Mouse (Mus musculus) embryonic facial prominence, embryonic 12.5 days (tissue): ENCODE data around the gene Poc1a. TPM values are rescaled to one million over a fixed set of nuclear protein-coding genes. Genes with fewer than 3 reads are reported as not detected.

Experiments used
- ATAC-seq: fragments of 200-750 bp; cut with Nextera tagmentation; 2 replicates; pipeline ENCODE4 v1.8.0; 2017; ENCODE audit not compliant: insufficient number of reproducible peaks, insufficient read depth, low FRiP score, low TSS enrichment
- H3K27ac ChIP-seq: fragments of 300-500 bp; sonication (generic); 2 replicates; pipeline ENCODE4 v1.5.1; 2016; ENCODE audit warnings: mild to moderate bottlenecking
- H3K27me3 ChIP-seq: fragments of 300-500 bp; sonication (generic); 2 replicates; pipeline ENCODE4 v1.6.1; 2016; ENCODE audit warnings: mild to moderate bottlenecking, moderate library complexity
- H3K36me3 ChIP-seq: fragments of 300-500 bp; sonication (generic); 2 replicates; pipeline ENCODE4 v1.6.1; 2016; ENCODE audit warnings: mild to moderate bottlenecking
- H3K4me1 ChIP-seq: fragments of 300-500 bp; sonication (generic); 2 replicates; pipeline ENCODE4 v1.6.1; 2016
- H3K4me2 ChIP-seq: fragments of 300-500 bp; sonication (generic); replicated peaks from 2 replicates; pipeline ENCODE4 v1.6.1; 2016; ENCODE audit warnings: mild to moderate bottlenecking, moderate library complexity
- H3K4me3 ChIP-seq: fragments of 300-500 bp; sonication (generic); 2 replicates; pipeline ENCODE4 v1.5.1; 2016; ENCODE audit warnings: mild to moderate bottlenecking
- H3K9ac ChIP-seq: fragments of 300-500 bp; sonication (generic); 2 replicates; pipeline ENCODE4 v1.6.1; 2016; ENCODE audit warnings: mild to moderate bottlenecking, moderate library complexity
- H3K9me3 ChIP-seq: fragments of 300-500 bp; sonication (generic); 2 replicates; pipeline ENCODE4 v1.6.1; 2016; ENCODE audit warnings: mild to moderate bottlenecking, moderate library complexity
- WGBS: fragments of 180-500 bp; shearing (Covaris S2); methylation state at CpG from one replicate; pipeline ENCODE4 v1.1.7; 2016; 5-methylcytosine and 5-hydroxymethylcytosine counted together
- polyA plus RNA-seq: library from polyadenylated mRNA; unstranded; fragments of >200 nt; fragmentation: Nextera tagmentation; extraction: Ambion mirVana; gene quantifications from 2 replicates; pipeline ENCODE4 v1.2.1, GENCODE M21; 2016

Gene Poc1a
- polyA plus RNA-seq, 1 experiment from 2014 or later, result 27.9 TPM

- no peaks in the 10 kb centered on the region for H3K9me3 ChIP-seq
- H3K36me3 ChIP-seq, result no peaks in the 10 kb centered on the region
- no peak for ATAC-seq
- no peak overlapping the region for H3K4me3 ChIP-seq
- WGBS, result 59% methylated on average over 2 of the region's 2 CpGs
- H3K4me1 ChIP-seq, result no peaks in the 10 kb centered on the region
- H3K27ac ChIP-seq, result no peak overlapping the region
- no peak overlapping the region for H3K4me2 ChIP-seq
- H3K9ac ChIP-seq, result no peak overlapping the region
- no peaks in the 10 kb centered on the region for H3K27me3 ChIP-seq
Observed at GRCm38 (mm10) chr9:106266936-106267657, 13.8 kb upstream of the Poc1a start.

GRCm38 (mm10) chr9:106268421-106268820, 12.4 kb upstream of the Poc1a start:
- Histone ChIP-seq H3K4me2 (no peak overlapping the region), H3K9ac (no peak overlapping the region)
- WGBS, result 51% methylated on average over 4 of the region's 4 CpGs

GRCm38 (mm10) chr9:106269076-106269788, 11.6 kb upstream of the Poc1a start:
- Histone ChIP-seq H3K4me2 (no peak overlapping the region), H3K27me3 (no peaks in the 10 kb centered on the region), H3K9me3 (no peaks in the 10 kb centered on the region), H3K9ac (no peak overlapping the region), H3K27ac (no peak overlapping the region), H3K4me1 (no peaks in the 10 kb centered on the region), H3K36me3 (no peaks in the 10 kb centered on the region), H3K4me3 (no peak overlapping the region)
- ATAC-seq, result no peak
- WGBS, result 67% methylated on average over 9 of the region's 9 CpGs

More at GRCm38 (mm10) chr9:106268421-106268820, 12.4 kb upstream of the Poc1a start:
- no peak overlapping the region for H3K27ac ChIP-seq
- H3K36me3 ChIP-seq, result no peaks in the 10 kb centered on the region
- H3K4me1 ChIP-seq, result no peaks in the 10 kb centered on the region
- no peaks in the 10 kb centered on the region for H3K9me3 ChIP-seq
- H3K4me3 ChIP-seq, result no peak overlapping the region
- no peak for ATAC-seq
- H3K27me3 ChIP-seq, result no peaks in the 10 kb centered on the region

- Histone ChIP-seq H3K9ac (no peak overlapping the region), H3K36me3 (no peaks in the 10 kb centered on the region), H3K4me2 (no peak overlapping the region), H3K9me3 (no peaks in the 10 kb centered on the region), H3K4me3 (no peak overlapping the region), H3K4me1 (no peaks in the 10 kb centered on the region), H3K27ac (no peak overlapping the region), H3K27me3 (no peaks in the 10 kb centered on the region)
- ATAC-seq, result no peak
- WGBS, result 51% methylated on average over 2 of the region's 2 CpGs
Observed at GRCm38 (mm10) chr9:106269879-106270278, 11.0 kb upstream of the Poc1a start.

- Histone ChIP-seq H3K9me3 (no peaks in the 10 kb centered on the region), H3K4me1 (no peaks in the 10 kb centered on the region), H3K9ac (no peak overlapping the region), H3K4me3 (no peak overlapping the region), H3K27me3 (no peaks in the 10 kb centered on the region), H3K27ac (no peak overlapping the region), H3K4me2 (no peak overlapping the region), H3K36me3 (no peaks in the 10 kb centered on the region)
- 66% methylated on average over 4 of the region's 4 CpGs for WGBS
- no peak for ATAC-seq
Observed at GRCm38 (mm10) chr9:106270656-106271055, 10.2 kb upstream of the Poc1a start.

- H3K4me3 ChIP-seq, result no peak overlapping the region
- H3K4me2 ChIP-seq, result no peak overlapping the region
- no peak overlapping the region for H3K9ac ChIP-seq
- ATAC-seq, result no peak
- H3K9me3 ChIP-seq, result no peaks in the 10 kb centered on the region
- H3K36me3 ChIP-seq, result no peaks in the 10 kb centered on the region
- no peaks in the 10 kb centered on the region for H3K27me3 ChIP-seq
- H3K4me1 ChIP-seq, result no peaks in the 10 kb centered on the region
- H3K27ac ChIP-seq, result no peak overlapping the region
- WGBS, result 91% methylated on average over 1 of the region's 1 CpGs
Observed at GRCm38 (mm10) chr9:106272288-106272687, 8.6 kb upstream of the Poc1a start.

GRCm38 (mm10) chr9:106273276-106273675, 7.6 kb upstream of the Poc1a start:
- no peaks in the 10 kb centered on the region for H3K36me3 ChIP-seq
- WGBS, result 90% methylated on average over 12 of the region's 12 CpGs
- H3K27me3 ChIP-seq, result no peaks in the 10 kb centered on the region
- no peaks in the 10 kb centered on the region for H3K4me1 ChIP-seq
- no peak for ATAC-seq
- no peaks in the 10 kb centered on the region for H3K9me3 ChIP-seq
- no peak overlapping the region for H3K9ac ChIP-seq
- no peak overlapping the region for H3K4me2 ChIP-seq
- H3K27ac ChIP-seq, result no peak overlapping the region
- no peak overlapping the region for H3K4me3 ChIP-seq

GRCm38 (mm10) chr9:106273791-106274190, 7.1 kb upstream of the Poc1a start:
- no peaks in the 10 kb centered on the region for H3K9me3 ChIP-seq
- no peak overlapping the region for H3K4me2 ChIP-seq
- 60% methylated on average over 4 of the region's 4 CpGs for WGBS
- no peak overlapping the region for H3K27ac ChIP-seq
- H3K27me3 ChIP-seq, result no peaks in the 10 kb centered on the region
- no peak overlapping the region for H3K4me3 ChIP-seq
- H3K36me3 ChIP-seq, result no peaks in the 10 kb centered on the region
- no peaks in the 10 kb centered on the region for H3K4me1 ChIP-seq
- no peak overlapping the region for H3K9ac ChIP-seq
- no peak for ATAC-seq

- Histone ChIP-seq H3K4me2 (no peak overlapping the region), H3K27me3 (no peaks in the 10 kb centered on the region), H3K4me1 (no peaks in the 10 kb centered on the region), H3K9ac (no peak overlapping the region), H3K36me3 (no peaks in the 10 kb centered on the region), H3K27ac (no peak overlapping the region), H3K9me3 (no peaks in the 10 kb centered on the region), H3K4me3 (no peak overlapping the region)
- no peak for ATAC-seq
- 74% methylated on average over 8 of the region's 8 CpGs for WGBS
Observed at GRCm38 (mm10) chr9:106274652-106275180, 6.1 kb upstream of the Poc1a start.

- Histone ChIP-seq H3K4me3 (no peak overlapping the region), H3K4me2 (no peak overlapping the region), H3K27me3 (no peaks in the 10 kb centered on the region), H3K9me3 (no peaks in the 10 kb centered on the region), H3K36me3 (no peaks in the 10 kb centered on the region), H3K4me1 (0 out of 2 replicates have a peak, but pooled peaks cover 3% of the 10 kb centered on the region), H3K27ac (no peak overlapping the region), H3K9ac (no peak overlapping the region)
- no peak for ATAC-seq
- WGBS, result 65% methylated on average over 1 of the region's 1 CpGs
Observed at GRCm38 (mm10) chr9:106275806-106276205, 5.1 kb upstream of the Poc1a start.

GRCm38 (mm10) chr9:106280386-106280785, 475 bp upstream of the Poc1a start:
- H3K9ac ChIP-seq, result peak overlapping the region; percentile 25; the same call in 1 of the 2 replicates
- no peak overlapping the region for H3K27ac ChIP-seq
- WGBS, result under 1% methylated on average over 14 of the region's 14 CpGs
- no peaks in the 10 kb centered on the region for H3K9me3 ChIP-seq
- H3K4me3 ChIP-seq, result peak overlapping the region; percentile 65
- H3K27me3 ChIP-seq, result no peaks in the 10 kb centered on the region
- peaks cover 8% of the 10 kb centered on the region; the same call in 1 of the 2 replicates for H3K36me3 ChIP-seq
- H3K4me1 ChIP-seq, result peaks cover 10% of the 10 kb centered on the region
- no peak for ATAC-seq
- H3K4me2 ChIP-seq, result peak overlapping the region; percentile 76

GRCm38 (mm10) chr9:106282024-106282423, 1.2 kb downstream of the Poc1a start:
- H3K4me3 ChIP-seq, result peak overlapping the region; percentile 65
- H3K9me3 ChIP-seq, result no peaks in the 10 kb centered on the region
- H3K27me3 ChIP-seq, result no peaks in the 10 kb centered on the region
- no peak overlapping the region for H3K27ac ChIP-seq
- H3K4me2 ChIP-seq, result peak overlapping the region; percentile 76
- H3K9ac ChIP-seq, result no peak overlapping the region; the same call in 1 of the 2 replicates
- peaks cover 20% of the 10 kb centered on the region; the same call in 1 of the 2 replicates for H3K36me3 ChIP-seq
- H3K4me1 ChIP-seq, result peaks cover 10% of the 10 kb centered on the region
- ATAC-seq, result no peak
- 77% methylated on average over 3 of the region's 3 CpGs for WGBS
